Mouse (Mus musculus): ENCODE results near the gene Gucy2f.
"Not testable (repeated sequence)": the region's sequence is repeated elsewhere in the genome, so short reads cannot be mapped to it uniquely, and the experiment has no call there.

Gene Gucy2f

GRCm38 (mm10) chrX:142196831-142197230 is at the start of gene Gucy2f:
Gene Gucy2f (minus strand): TSS chrX:142196931.
- no peak for DNase-seq (ENCODE audit: extremely low spot score)

GRCm38 (mm10) chrX:142245682-142246327 is 49.1 kb upstream of the Gucy2f start:
- no peak for DNase-seq (ENCODE audit: extremely low spot score)

- no peak for DNase-seq (ENCODE audit: extremely low spot score)
These were observed 40.4 kb upstream of the Gucy2f start for GRCm38 (mm10) chrX:142237101-142237500.

GRCm38 (mm10) chrX:142236146-142236545 is 39.4 kb upstream of the Gucy2f start:
- not testable (repeated sequence) for DNase-seq (ENCODE audit: extremely low spot score)

- no peak for DNase-seq (ENCODE audit: extremely low spot score)
These were observed 32.0 kb upstream of the Gucy2f start for GRCm38 (mm10) chrX:142228769-142229158.

GRCm38 (mm10) chrX:142228055-142228768 is 31.5 kb upstream of the Gucy2f start:
- DNase-seq (ENCODE audit: extremely low spot score) = peak; percentile 63

- DNase-seq (ENCODE audit: extremely low spot score) = peak; percentile 54
These were observed 30.8 kb upstream of the Gucy2f start for GRCm38 (mm10) chrX:142227398-142228054.

- no peak for DNase-seq (ENCODE audit: extremely low spot score)
These were observed 29.8 kb upstream of the Gucy2f start, which contains the start of gene Nxt2 for GRCm38 (mm10) chrX:142226542-142226941. Gene Nxt2 (plus strand): TSS chrX:142226770.

GRCm38 (mm10) chrX:142200295-142200694 is 3.6 kb upstream of the Gucy2f start:
- peak; percentile 15 for DNase-seq (ENCODE audit: extremely low spot score)

GRCm38 (mm10) chrX:142195551-142195950 is 1.2 kb downstream of the Gucy2f start:
- DNase-seq (ENCODE audit: extremely low spot score) = no peak

- DNase-seq (ENCODE audit: extremely low spot score) = no peak
These were observed 2.3 kb downstream of the Gucy2f start for GRCm38 (mm10) chrX:142194420-142194819.

GRCm38 (mm10) chrX:142190355-142190754 is 6.4 kb downstream of the Gucy2f start:
- DNase-seq (ENCODE audit: extremely low spot score) = no peak

GRCm38 (mm10) chrX:142189023-142189703 is 7.6 kb downstream of the Gucy2f start:
- peak; percentile 49 for DNase-seq (ENCODE audit: extremely low spot score)

GRCm38 (mm10) chrX:142182026-142182425 is 14.7 kb downstream of the Gucy2f start:
- DNase-seq (ENCODE audit: extremely low spot score) = no peak

- no peak for DNase-seq (ENCODE audit: extremely low spot score)
These were observed 19.8 kb downstream of the Gucy2f start for GRCm38 (mm10) chrX:142176981-142177380.

- no peak for DNase-seq (ENCODE audit: extremely low spot score)
These were observed 81.0 kb downstream of the Gucy2f start for GRCm38 (mm10) chrX:142115779-142116178.

- no peak for DNase-seq (ENCODE audit: extremely low spot score)
These were observed 85.5 kb downstream of the Gucy2f start for GRCm38 (mm10) chrX:142111236-142111635.

- DNase-seq (ENCODE audit: extremely low spot score) = peak; percentile 2
These were observed 99.8 kb downstream of the Gucy2f start for GRCm38 (mm10) chrX:142096904-142097303.

- no peak for DNase-seq (ENCODE audit: extremely low spot score)
These were observed 101.2 kb downstream of the Gucy2f start for GRCm38 (mm10) chrX:142095579-142095978.

GRCm38 (mm10) chrX:142062585-142062984 is 134.1 kb downstream of the Gucy2f start:
- DNase-seq (ENCODE audit: extremely low spot score) = no peak

Measured in embryo, embryonic 9.5 days (tissue).